Mouse (Mus musculus) spleen, adult 2 months (tissue): ENCODE results near the gene Ppp1ca.

Experiments
- CTCF ChIP-seq: fragments of 200-500 bp; IDR thresholded peaks from 2 replicates; pipeline ENCODE4 v1.5.1; 2011; ENCODE audit warnings: mild to moderate bottlenecking, inconsistent platforms; ENCODE audit not compliant: insufficient read depth, insufficient read length, insufficient replicate concordance; ENCODE audit errors: extremely low read depth
- POLR2A ChIP-seq: fragments of 200-500 bp; IDR thresholded peaks from 2 replicates; pipeline ENCODE4 v1.6.1; 2011; ENCODE audit warnings: low read depth, low read length, inconsistent platforms

DNA sequence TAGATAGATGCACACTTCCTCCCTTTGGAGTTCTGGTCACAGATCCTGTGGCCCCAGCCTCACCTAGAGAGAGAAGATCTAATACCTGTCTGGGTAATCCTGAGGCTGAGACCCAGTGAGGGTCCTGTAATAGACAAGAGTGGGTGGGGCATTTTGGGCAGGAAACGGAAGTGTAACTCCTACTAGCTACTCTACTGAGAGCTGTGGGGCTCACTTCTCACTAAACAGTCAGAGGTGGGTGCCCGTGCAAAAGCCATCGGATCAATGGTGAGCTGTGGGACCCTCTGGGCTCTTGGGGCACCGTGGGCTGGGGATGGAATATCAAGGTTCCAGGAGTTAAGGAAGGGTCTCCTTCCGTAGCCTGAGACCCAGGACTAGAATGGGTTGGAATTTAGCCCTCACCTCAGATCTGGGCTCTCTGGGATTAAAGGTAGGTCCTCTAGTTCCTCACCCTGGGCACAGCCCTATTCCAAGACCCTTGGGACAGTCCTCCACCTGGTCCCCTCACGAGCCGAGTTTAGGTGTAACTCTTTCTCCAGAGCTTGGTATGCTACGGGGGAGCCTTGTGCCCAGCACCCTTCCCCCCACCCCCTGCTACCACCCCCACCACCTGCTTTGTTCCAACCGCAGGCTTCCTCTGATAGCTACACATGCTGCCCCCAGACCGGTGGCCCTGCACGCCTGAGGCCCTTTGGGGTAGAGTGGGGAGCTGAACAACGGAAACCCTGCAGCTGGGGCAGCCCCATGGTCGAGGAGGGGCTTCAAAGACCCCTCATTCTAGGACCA is 37.2 kb upstream of the Ppp1ca start:
- TF ChIP-seq POLR2A (peak; percentile 97), CTCF (no peak)
